Mouse (Mus musculus): Measurements from ENCODE around the gene Zmynd8.
"Not testable (repeated sequence)": the region's sequence is repeated elsewhere in the genome, so short reads cannot be mapped to it uniquely, and the experiment has no call there.

GRCm38 (mm10) chr2:165800174-165800573, 98.6 kb downstream of the Zmynd8 start:
- not testable (repeated sequence) for TF ChIP-seq POLR2A (IDR thresholded peaks at IDR 0.05; ENCODE audit: borderline replicate concordance, insufficient read depth, low read length); CTCF (IDR thresholded peaks at IDR 0.05; ENCODE audit: borderline replicate concordance, insufficient read depth, low read depth, low read length)
